Mouse (Mus musculus) kidney, adult 2 months (tissue): ENCODE results near the gene Ctnna3. TPM values are rescaled to one million over a fixed set of nuclear protein-coding genes. Genes with fewer than 3 reads are reported as not detected.
"Not testable (repeated sequence)": the region's sequence is repeated elsewhere in the genome, so short reads cannot be mapped to it uniquely, and the experiment has no call there.

Experiments
- DNase-seq: peaks from one replicate; pipeline ENCODE4 v3.0.0; 2021
- H3K27ac ChIP-seq: fragments of 200-500 bp; 2 replicates; pipeline ENCODE4 v1.5.1; 2012; ENCODE audit warnings: low read depth, low read length, control low read depth, inconsistent platforms; ENCODE audit not compliant: insufficient read depth
- H3K27me3 ChIP-seq: fragments of 200-500 bp; replicated peaks from 2 replicates; pipeline ENCODE4 v1.6.1; 2012; ENCODE audit warnings: mild to moderate bottlenecking, moderate library complexity, low read length, inconsistent platforms; ENCODE audit not compliant: control insufficient read depth, insufficient read depth
- H3K36me3 ChIP-seq: fragments of 200-500 bp; 2 replicates; pipeline ENCODE4 v1.6.1; 2012; ENCODE audit warnings: mild to moderate bottlenecking, moderate library complexity, low read length, inconsistent platforms; ENCODE audit not compliant: control insufficient read depth, insufficient read depth
- H3K4me1 ChIP-seq: fragments of 200-500 bp; 2 replicates; pipeline ENCODE4 v1.6.1; 2011; ENCODE audit warnings: low read length; ENCODE audit not compliant: control insufficient read depth, insufficient read depth
- H3K4me3 ChIP-seq: fragments of 200-500 bp; 2 replicates; pipeline ENCODE4 v1.5.1; 2011; ENCODE audit warnings: mild to moderate bottlenecking, low read depth, low read length, control low read depth; ENCODE audit not compliant: insufficient read depth
- CTCF ChIP-seq: fragments of 200-500 bp; conservative IDR thresholded peaks from 2 replicates; pipeline ENCODE4 v1.5.1; 2011; ENCODE audit warnings: low read depth, mild to moderate bottlenecking, control low read depth, low read length, moderate library complexity, mixed read lengths; ENCODE audit not compliant: insufficient read depth, insufficient read length
- POLR2A ChIP-seq: fragments of 200-500 bp; IDR thresholded peaks from one replicate; pipeline ENCODE4 v1.6.1; 2011; ENCODE audit warnings: low read depth, low read length, control low read depth
- WGBS: fragments of 180-500 bp; shearing (Covaris S2); methylation state at CpG from one replicate; pipeline ENCODE4 v1.1.7; 2018; 5-methylcytosine and 5-hydroxymethylcytosine counted together
- polyA plus RNA-seq: library from polyadenylated mRNA; depleted of rRNA; stranded (reverse); fragments of >200 nt; gene quantifications from 2 replicates; pipeline ENCODE4 v1.2.3, GENCODE M21; 2012

Gene Ctnna3
- polyA plus RNA-seq, 1 experiment = 0.09 TPM

DNA sequence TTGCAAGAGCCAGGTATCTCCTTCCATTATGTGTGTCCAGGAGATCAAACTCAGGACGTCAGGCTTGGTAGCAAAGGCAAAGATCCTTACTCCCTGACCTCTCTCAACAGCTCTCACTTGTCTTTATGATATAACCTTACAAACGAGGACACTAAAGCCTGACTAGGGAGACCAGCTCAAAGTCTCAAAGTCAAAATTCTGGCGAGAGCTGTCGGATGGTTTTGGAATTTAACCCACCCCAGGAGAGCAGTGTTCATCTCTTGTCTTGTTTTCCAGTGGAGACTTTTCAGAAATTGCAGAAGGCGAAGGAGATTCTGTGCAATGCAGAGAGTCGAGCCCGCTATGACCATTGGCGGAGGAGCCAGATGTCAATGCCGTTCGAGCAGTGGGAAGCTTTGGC is 32.9 kb upstream of the Ctnna3 start:
- no peak for TF ChIP-seq CTCF
- TF ChIP-seq POLR2A = no peak
- H3K27me3 ChIP-seq = no peaks in the 10 kb centered on the region

DNA sequence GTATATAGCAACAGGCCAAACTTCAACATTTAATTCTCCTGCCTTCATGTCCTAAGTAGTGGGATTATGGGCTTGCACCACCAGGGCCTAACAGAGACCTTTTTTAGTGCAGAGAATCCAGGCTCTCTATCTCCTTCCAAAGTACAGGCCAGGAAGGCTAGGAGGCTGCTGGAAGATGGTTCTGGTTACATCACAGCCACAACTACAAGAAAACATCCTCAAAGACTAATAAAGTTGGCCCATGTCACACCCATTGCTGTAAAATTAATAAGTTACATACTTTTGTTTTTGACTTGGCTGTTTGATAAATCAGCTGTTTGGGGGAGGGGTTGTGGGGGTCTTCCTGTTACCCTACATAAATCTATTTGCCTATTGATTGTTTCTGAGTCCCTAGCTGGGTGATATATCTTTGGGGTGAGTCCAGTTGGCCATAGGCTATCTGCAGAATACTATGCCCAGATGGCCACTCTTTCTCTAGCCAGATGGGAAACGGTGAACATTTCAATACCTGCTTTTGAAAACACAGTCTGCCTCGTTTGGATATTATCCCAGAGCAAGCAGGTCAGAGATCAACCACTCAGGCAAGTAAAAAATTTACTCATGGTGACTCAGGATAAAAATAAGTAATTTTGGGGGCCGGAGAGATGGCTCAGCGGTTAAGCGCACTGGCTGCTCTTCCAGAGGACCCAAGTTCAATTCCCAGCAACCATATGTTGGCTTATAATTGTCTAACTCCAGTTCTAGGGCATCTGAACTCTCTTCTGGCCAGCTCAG is 27.0 kb upstream of the Ctnna3 start:
- DNase-seq = peak; percentile 88
- no peaks in the 10 kb centered on the region for H3K27me3 ChIP-seq
- H3K4me3 ChIP-seq = no peak overlapping the region
- H3K36me3 ChIP-seq = peaks cover 11% of the 10 kb centered on the region
- WGBS = 39% methylated on average over 5 of the region's 5 CpGs
- H3K27ac ChIP-seq = peak overlapping the region; percentile 99
- peaks cover 15% of the 10 kb centered on the region; the same call in 1 of the 2 replicates for H3K4me1 ChIP-seq
- TF ChIP-seq CTCF (no peak), POLR2A (no peak)

More for the DNA sequence above, 32.9 kb upstream of the Ctnna3 start:
- peaks cover 9% of the 10 kb centered on the region; the same call in 1 of the 2 replicates for H3K36me3 ChIP-seq
- peak; percentile 86 for DNase-seq
- peak overlapping the region; percentile 96 for H3K27ac ChIP-seq
- WGBS = 61% methylated on average over 10 of the region's 10 CpGs
- peak overlapping the region; percentile 21 for H3K4me3 ChIP-seq
- peaks cover 4% of the 10 kb centered on the region; the same call in 1 of the 2 replicates for H3K4me1 ChIP-seq

GRCm38 (mm10) chr10:63403636-63404035 is 26.3 kb upstream of the Ctnna3 start:
- peaks cover 10% of the 10 kb centered on the region for H3K36me3 ChIP-seq
- H3K4me3 ChIP-seq = no peak overlapping the region
- peaks cover 15% of the 10 kb centered on the region; the same call in 1 of the 2 replicates for H3K4me1 ChIP-seq
- no peaks in the 10 kb centered on the region for H3K27me3 ChIP-seq
- 54% methylated on average over 2 of the region's 2 CpGs for WGBS
- TF ChIP-seq CTCF = no peak
- TF ChIP-seq POLR2A = no peak
- peak; percentile 93 for DNase-seq
- H3K27ac ChIP-seq = peak overlapping the region; percentile 89

GRCm38 (mm10) chr10:63410162-63410956 is 19.5 kb upstream of the Ctnna3 start:
- no peak for TF ChIP-seq POLR2A
- no peak for TF ChIP-seq CTCF
- Histone ChIP-seq H3K27me3 (no peaks in the 10 kb centered on the region), H3K36me3 (peaks cover 3% of the 10 kb centered on the region), H3K4me1 (no peaks in the 10 kb centered on the region), H3K27ac (no peak overlapping the region), H3K4me3 (no peak overlapping the region)
- DNase-seq = no peak
- 67% methylated on average over 16 of the region's 16 CpGs for WGBS

DNA sequence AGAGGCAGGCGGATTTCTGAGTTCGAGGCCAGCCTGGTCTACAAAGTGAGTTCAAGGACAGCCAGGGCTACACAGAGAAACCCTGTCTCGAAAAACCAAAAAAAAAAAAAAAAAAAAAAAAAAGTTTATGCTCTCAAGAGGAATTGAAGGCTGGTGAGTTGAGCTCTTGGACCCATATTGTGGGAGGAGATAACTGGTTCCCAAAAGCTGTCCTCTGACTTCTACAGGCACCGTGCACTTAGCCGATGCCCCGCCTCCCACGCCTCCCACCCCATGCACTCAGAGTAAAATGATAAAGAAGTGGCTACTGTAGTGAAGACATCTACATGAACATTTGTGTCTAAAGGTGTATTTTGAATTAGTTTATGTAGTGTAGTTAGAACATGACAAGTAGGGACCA is 18.2 kb upstream of the Ctnna3 start:
- 92% methylated on average over 6 of the region's 7 CpGs for WGBS
- H3K27me3 ChIP-seq, H3K27ac ChIP-seq, H3K36me3 ChIP-seq, H3K4me1 ChIP-seq, H3K4me3 ChIP-seq, DNase-seq: not testable (repeated sequence)

- peak; percentile 42 for DNase-seq
- TF ChIP-seq CTCF = no peak
- no peak for TF ChIP-seq POLR2A
- no peak overlapping the region for H3K4me3 ChIP-seq
- H3K27ac ChIP-seq = no peak overlapping the region
- WGBS = 82% methylated on average over 17 of the region's 17 CpGs
- peaks cover 3% of the 10 kb centered on the region for H3K36me3 ChIP-seq
- H3K27me3 ChIP-seq = no peaks in the 10 kb centered on the region
- no peaks in the 10 kb centered on the region for H3K4me1 ChIP-seq
Observed at GRCm38 (mm10) chr10:63412756-63413155, 17.1 kb upstream of the Ctnna3 start.

GRCm38 (mm10) chr10:63415287-63415686 is 14.6 kb upstream of the Ctnna3 start:
- TF ChIP-seq POLR2A (no peak), CTCF (no peak)
- no peak overlapping the region for H3K27ac ChIP-seq
- 73% methylated on average over 7 of the region's 7 CpGs for WGBS

More at GRCm38 (mm10) chr10:63415287-63415686, 14.6 kb upstream of the Ctnna3 start:
- Histone ChIP-seq H3K36me3 (no peaks in the 10 kb centered on the region), H3K27me3 (no peaks in the 10 kb centered on the region), H3K4me3 (no peak overlapping the region), H3K4me1 (no peaks in the 10 kb centered on the region)
- no peak for DNase-seq
